Mouse (Mus musculus) B cell, adult 2 months (primary cell): ENCODE results near the gene Gli3.

Experiments used
- DNase-seq, 2 experiments: peaks; one replicate each; pipeline ENCODE4 v3.0.0; 2022

Gene Gli3

DNA sequence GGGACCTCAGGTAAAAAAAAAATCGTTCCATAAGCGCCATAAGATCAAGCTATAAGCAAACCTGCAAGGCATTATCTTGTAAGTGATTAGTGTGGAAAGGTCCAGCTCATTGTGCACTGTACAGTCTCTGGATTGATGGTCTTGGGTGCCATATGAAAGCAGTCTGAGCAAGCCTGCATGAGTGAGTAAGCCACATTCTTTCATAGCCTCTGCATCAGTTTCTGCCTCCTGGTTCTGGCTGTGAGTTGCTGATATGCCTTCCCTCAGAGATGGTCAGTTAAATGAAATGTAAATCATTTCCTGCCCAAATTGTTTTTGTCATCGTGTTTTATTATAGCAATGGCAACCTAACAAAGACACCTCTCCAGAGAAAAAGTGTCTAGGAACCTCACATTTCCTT, 98.4 kb downstream of the Gli3 start:
- DNase-seq: no peak

DNA sequence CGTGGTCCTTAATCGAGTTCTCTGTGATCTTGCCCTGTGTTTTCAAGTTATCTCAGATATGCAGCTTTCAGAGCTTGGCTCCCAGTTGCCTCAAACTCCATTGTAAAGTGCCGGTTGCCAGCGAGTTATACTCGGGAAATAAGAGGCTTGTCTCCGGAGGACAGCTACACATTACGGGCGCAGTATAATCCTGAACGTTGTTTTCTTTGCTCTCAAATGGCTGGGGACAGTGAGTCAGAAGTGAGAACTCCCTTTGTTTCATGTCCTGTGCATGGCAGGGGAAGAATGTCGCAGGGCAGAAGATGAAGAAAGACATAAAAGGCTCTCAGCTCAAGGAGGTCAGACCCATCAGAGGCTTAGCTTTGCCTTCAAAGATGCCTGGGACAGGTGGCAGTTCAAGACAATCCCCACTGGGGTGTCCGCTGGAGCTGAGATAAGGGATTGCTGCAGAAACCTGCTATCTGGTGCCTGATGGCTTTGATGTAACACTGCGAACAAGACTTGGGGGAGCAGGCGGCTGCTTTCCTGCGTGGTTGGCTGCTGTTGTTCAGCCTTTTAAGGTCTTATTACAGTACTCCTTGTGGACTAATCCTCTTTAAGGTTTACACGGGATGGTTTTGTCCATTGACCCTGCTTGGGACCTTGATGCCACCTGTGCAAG, 108.0 kb downstream of the Gli3 start:
- no peak for DNase-seq

GRCm38 (mm10) chr13:15577133-15577917, 114.3 kb downstream of the Gli3 start:
- DNase-seq: no peak

- no peak for DNase-seq
These were observed 117.4 kb downstream of the Gli3 start for GRCm38 (mm10) chr13:15580458-15580857.

DNA sequence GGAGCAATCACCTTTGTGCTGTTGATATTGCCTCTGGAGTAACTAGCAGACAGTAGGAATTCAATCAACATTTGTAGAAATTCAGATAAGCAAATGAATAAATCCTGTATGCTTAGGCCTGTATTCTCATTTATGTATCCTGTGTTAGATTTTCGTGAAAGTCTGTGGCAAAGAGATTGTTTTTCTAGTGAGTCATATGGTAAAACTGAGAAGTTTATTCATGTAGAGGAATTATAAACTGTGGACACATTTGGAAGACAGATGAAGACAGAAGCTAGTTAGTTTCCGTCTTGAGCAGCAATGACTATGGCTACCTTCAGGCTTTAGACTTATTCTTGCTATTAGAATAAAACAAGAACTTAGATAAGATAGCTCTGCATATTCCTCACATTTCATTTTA, 122.9 kb downstream of the Gli3 start:
- no peak for DNase-seq

- no peak for DNase-seq
These were observed 125.5 kb downstream of the Gli3 start for GRCm38 (mm10) chr13:15588278-15589272.

- no peak for DNase-seq
These were observed 127.4 kb downstream of the Gli3 start for GRCm38 (mm10) chr13:15590326-15590933.

DNA sequence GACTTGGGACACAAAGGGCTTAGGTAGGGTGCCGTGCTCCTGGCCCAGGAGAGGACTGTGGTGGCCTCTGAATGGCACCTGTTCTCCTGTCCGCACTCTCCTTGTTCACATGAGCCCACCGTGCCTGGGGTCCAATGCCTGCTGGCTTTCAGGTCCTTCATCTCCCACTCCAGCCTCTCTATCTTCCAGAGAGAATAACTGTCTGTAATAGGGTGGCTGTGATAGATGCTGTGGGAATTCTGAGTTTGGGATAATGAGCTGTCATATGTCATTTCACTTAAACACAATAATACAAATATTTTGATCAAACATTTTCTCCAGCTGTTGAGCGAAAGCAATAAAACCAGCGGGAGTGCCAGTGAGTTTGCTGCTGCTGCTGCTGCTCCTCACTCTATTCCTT, 133.6 kb downstream of the Gli3 start:
- no peak for DNase-seq

DNA sequence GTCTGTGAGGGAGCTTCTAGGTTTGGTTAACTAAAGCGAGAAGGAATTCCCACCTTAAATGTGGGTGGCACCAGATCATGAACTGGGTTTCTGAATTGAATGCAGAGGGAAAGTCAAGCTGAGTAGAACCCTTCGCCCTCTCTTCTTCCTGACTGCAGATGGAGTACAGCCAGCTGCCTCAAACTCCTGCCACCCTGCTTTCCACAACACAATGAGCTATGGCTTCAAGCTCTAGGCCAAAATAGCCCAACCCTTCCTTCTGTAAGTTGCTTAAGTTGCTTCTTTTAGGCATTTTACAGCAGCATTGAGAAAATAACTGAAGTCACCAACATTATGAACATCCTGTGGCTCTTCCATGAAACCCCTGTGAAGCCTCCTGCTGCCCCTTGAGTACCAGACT, 136.7 kb downstream of the Gli3 start:
- DNase-seq: no peak

- no peak for DNase-seq
These were observed 139.1 kb downstream of the Gli3 start for GRCm38 (mm10) chr13:15602161-15602560.

DNA sequence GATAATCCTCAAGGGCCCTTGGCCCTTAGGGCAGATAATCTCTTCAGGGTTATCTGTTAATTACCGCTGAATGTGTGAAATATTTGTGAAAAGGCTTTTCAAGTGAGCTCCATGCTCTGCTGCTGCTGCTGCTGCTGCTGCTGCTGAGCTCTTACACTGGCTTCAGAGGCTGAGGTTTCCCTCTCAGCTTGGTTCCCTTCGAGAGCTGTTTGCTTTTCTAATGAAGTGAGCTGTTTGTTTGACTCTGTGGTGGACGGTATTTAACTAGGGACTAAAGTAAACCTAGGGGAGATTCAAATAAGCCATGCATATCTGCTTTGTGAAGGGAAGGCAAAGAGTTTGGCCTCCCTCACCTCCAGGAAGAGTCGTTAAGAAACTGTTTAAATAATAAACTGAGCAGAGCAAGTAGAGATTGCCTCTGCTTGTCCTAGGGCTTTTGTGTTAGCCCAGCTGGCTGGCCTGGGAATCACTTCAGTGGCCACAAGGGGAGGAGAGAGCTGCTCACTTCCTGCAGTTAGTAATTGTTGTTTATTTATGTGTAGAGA, 139.7 kb downstream of the Gli3 start:
- no peak for DNase-seq

DNA sequence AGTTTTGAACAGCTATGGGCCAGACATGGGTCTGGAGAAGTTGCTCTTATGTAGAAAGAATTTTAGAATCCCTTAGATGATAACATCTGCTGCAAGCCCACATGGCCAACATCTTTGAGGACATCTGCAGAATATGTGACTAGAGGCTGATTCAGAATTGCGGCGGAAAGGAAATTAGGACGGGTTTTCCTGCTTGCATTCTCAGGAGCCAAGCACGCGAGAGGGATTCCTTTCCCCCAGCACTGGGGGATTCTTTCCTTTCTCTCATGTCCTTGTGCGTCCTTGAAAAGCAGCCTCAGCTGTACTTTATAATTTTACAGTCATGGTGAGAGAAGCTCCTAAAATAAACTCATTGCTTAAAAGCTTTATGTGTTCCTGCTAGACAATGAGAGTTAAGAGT, 141.0 kb downstream of the Gli3 start:
- no peak for DNase-seq

DNA sequence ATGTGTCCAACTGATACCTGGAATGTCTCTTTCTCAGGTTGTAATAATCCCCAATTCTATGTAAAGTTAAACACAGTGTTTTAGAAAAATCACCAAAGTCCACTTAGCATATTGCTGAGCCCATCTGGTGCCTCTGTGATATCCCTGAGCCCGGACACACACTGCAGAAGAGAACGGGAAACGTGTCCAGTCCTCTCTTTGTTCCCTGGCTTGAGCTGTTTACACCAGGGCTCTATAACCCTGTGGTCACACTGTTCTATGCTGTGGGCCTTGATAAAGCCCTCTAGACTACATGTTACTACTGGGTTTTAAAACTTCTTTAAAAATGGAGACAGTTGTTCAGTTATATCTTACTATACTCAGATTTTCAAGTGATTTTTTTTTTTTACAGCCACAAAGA, 154.4 kb downstream of the Gli3 start:
- DNase-seq: no peak

- no peak for DNase-seq
These were observed 155.1 kb downstream of the Gli3 start for GRCm38 (mm10) chr13:15618051-15618692.

- no peak for DNase-seq
These were observed 158.0 kb downstream of the Gli3 start for GRCm38 (mm10) chr13:15621009-15621408.

- no peak for DNase-seq
These were observed 161.7 kb downstream of the Gli3 start for GRCm38 (mm10) chr13:15624490-15625353.

GRCm38 (mm10) chr13:15641548-15641947, 178.5 kb downstream of the Gli3 start:
- DNase-seq: no peak

DNA sequence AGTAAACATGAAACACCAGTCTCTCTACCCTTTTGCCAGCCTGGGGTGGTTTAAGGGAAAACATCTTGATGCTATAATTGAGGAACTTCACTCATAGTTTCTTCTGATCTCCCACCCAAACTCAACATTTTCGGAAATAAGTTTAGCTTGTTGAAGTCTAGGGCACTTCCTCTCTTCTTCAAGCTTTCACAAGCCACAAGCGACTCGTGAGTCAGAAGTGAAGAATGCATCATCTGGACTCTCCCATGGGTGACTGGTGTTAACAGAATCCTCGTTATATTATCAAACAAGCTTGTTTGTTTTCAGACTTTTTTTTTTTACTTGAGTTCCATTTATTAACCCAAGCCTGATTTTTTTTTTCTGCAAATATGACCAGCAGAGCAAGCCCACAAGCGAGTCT, 197.5 kb downstream of the Gli3 start:
- no peak for DNase-seq

DNA sequence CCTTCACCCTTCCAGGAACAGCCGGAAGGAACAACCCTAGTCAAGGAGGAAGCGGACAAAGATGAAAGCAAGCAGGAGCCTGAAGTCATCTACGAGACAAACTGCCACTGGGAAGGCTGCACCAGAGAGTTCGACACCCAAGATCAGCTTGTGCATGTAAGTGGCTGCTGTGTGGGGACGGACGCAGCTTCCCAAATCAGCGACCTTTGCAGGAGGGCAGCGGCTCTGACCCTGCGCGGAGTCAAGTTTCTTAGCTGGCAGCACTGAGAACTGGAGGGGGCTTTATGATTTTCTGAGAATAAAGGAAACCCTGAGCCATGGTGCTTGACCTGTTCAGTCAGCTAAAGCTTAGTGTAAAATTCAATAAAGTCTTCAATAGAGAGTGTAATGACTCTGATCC, 199.3 kb downstream of the Gli3 start:
- DNase-seq: no peak

GRCm38 (mm10) chr13:15664580-15665201, 201.7 kb downstream of the Gli3 start:
- no peak for DNase-seq

GRCm38 (mm10) chr13:15665514-15665913, 202.5 kb downstream of the Gli3 start:
- DNase-seq: no peak
